Mouse (Mus musculus) limb, embryonic 13.5 days (tissue): Measurements from ENCODE around the gene Dhx58. TPM values are rescaled to one million over a fixed set of nuclear protein-coding genes. Genes with fewer than 3 reads are reported as not detected.

Experiments used
- ATAC-seq: fragments of 200-750 bp; cut with Nextera tagmentation; 2 replicates; pipeline ENCODE4 v1.8.0; 2017; ENCODE audit warnings: low read depth, moderate number of reproducible peaks, moderate TSS enrichment; ENCODE audit not compliant: low FRiP score
- H3K27ac ChIP-seq: fragments of 300-500 bp; sonication (generic); 2 replicates; pipeline ENCODE4 v1.5.1; 2015; ENCODE audit warnings: inconsistent platforms, mild to moderate bottlenecking, moderate library complexity
- H3K27me3 ChIP-seq: fragments of 300-500 bp; sonication (generic); 2 replicates; pipeline ENCODE4 v1.6.1; 2015; ENCODE audit warnings: mild to moderate bottlenecking, inconsistent platforms
- H3K36me3 ChIP-seq: fragments of 300-500 bp; sonication (generic); 2 replicates; pipeline ENCODE4 v1.6.1; 2015; ENCODE audit warnings: inconsistent platforms, mild to moderate bottlenecking, moderate library complexity
- H3K4me1 ChIP-seq: fragments of 300-500 bp; sonication (generic); 2 replicates; pipeline ENCODE4 v1.6.1; 2015; ENCODE audit warnings: inconsistent platforms
- H3K4me2 ChIP-seq: fragments of 300-500 bp; sonication (generic); replicated peaks from 2 replicates; pipeline ENCODE4 v1.6.1; 2015; ENCODE audit warnings: inconsistent platforms, mild to moderate bottlenecking, moderate library complexity
- H3K4me3 ChIP-seq: fragments of 300-500 bp; sonication (generic); 2 replicates; pipeline ENCODE4 v1.5.1; 2015; ENCODE audit warnings: moderate library complexity, mild to moderate bottlenecking, inconsistent platforms
- H3K9ac ChIP-seq: fragments of 300-500 bp; sonication (generic); 2 replicates; pipeline ENCODE4 v1.6.1; 2015; ENCODE audit warnings: mild to moderate bottlenecking, inconsistent platforms
- H3K9me3 ChIP-seq: fragments of 300-500 bp; sonication (generic); 2 replicates; pipeline ENCODE4 v1.6.1; 2016; ENCODE audit warnings: inconsistent platforms
- WGBS: fragments of 180-500 bp; shearing (Covaris S2); methylation state at CpG from one replicate; pipeline ENCODE4 v1.1.7; 2015; 5-methylcytosine and 5-hydroxymethylcytosine counted together
- polyA plus RNA-seq: library from polyadenylated mRNA; unstranded; fragments of >200 nt; fragmentation: Nextera tagmentation; extraction: Ambion mirVana; gene quantifications from 2 replicates; pipeline ENCODE4 v1.2.1, GENCODE M21; 2015

Gene Dhx58
- polyA plus RNA-seq, 1 experiment from 2014 or later, result 3.7 TPM

- ATAC-seq, result no peak
- Histone ChIP-seq H3K4me1 (peaks cover 8% of the 10 kb centered on the region), H3K36me3 (peaks cover 48% of the 10 kb centered on the region), H3K9me3 (no peaks in the 10 kb centered on the region), H3K27me3 (no peaks in the 10 kb centered on the region), H3K4me2 (no peak overlapping the region), H3K4me3 (no peak overlapping the region), H3K27ac (peak overlapping the region; percentile 10; the same call in 1 of the 2 replicates), H3K9ac (no peak overlapping the region)
- 75% methylated on average over 5 of the region's 5 CpGs for WGBS
Observed at GRCm38 (mm10) chr11:100720345-100720744, 16.3 kb upstream of the Dhx58 start.

DNA sequence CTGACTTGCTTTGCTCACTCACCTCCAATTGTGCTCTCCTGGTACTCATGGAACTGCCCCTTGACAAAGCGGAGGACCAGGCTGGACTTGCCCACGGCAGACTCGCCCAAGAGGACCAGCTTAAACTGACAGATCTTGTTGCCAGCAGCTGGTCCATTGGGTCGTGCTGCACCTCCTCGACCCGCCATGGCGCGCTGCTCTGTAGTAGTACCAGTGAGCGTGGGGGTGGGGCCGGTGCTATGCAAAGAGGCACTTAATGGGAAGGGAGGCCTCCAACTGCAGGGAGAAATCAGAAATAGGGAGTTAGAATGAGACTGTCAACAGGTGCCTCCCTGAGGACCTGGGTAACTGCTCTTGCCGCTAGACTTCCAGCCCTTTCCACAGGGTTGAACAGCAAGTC is 15.8 kb upstream of the Dhx58 start:
- Histone ChIP-seq H3K36me3 (peaks cover 52% of the 10 kb centered on the region), H3K9ac (no peak overlapping the region), H3K4me3 (no peak overlapping the region), H3K27me3 (no peaks in the 10 kb centered on the region), H3K4me2 (no peak overlapping the region), H3K27ac (no peak overlapping the region), H3K4me1 (peaks cover 3% of the 10 kb centered on the region), H3K9me3 (no peaks in the 10 kb centered on the region)
- ATAC-seq, result no peak
- 90% methylated on average over 11 of the region's 11 CpGs for WGBS

DNA sequence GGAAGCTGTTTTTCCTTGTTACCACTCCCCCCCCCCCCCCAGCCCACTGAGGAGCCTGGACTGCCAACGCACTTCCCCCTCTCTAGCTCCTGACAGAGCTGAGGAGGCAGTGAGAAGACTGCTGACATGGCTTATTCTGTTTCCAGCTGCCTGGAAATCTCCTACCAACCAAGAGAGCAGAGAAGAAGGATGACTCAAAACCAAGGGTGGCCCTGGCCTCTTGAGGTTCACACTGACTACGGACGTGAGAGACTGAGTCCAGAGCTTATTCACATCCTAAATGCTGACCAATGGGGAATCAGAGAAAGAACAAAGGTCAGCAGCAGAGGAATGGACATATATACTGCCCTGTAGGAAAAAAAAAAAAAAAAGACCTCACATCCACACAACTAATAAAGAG is 15.2 kb upstream of the Dhx58 start:
- Histone ChIP-seq H3K4me1 (peaks cover 5% of the 10 kb centered on the region), H3K4me3 (no peak overlapping the region), H3K27ac (no peak overlapping the region), H3K36me3 (peaks cover 54% of the 10 kb centered on the region), H3K9ac (no peak overlapping the region), H3K9me3 (no peaks in the 10 kb centered on the region), H3K4me2 (no peak overlapping the region), H3K27me3 (no peaks in the 10 kb centered on the region)
- WGBS, result 85% methylated on average over 3 of the region's 3 CpGs
- no peak for ATAC-seq

- peaks cover 54% of the 10 kb centered on the region for H3K36me3 ChIP-seq
- no peak for ATAC-seq
- no peak overlapping the region for H3K4me3 ChIP-seq
- H3K4me2 ChIP-seq, result no peak overlapping the region
- H3K9ac ChIP-seq, result no peak overlapping the region
- no peaks in the 10 kb centered on the region for H3K27me3 ChIP-seq
- no peak overlapping the region for H3K27ac ChIP-seq
- 86% methylated on average over 4 of the region's 4 CpGs for WGBS
- H3K9me3 ChIP-seq, result no peaks in the 10 kb centered on the region
- H3K4me1 ChIP-seq, result peaks cover 9% of the 10 kb centered on the region
Observed at GRCm38 (mm10) chr11:100718866-100719265, 14.8 kb upstream of the Dhx58 start.

- ATAC-seq, result no peak
- H3K9ac ChIP-seq, result no peak overlapping the region
- 84% methylated on average over 7 of the region's 7 CpGs for WGBS
- no peak overlapping the region for H3K4me3 ChIP-seq
- no peak overlapping the region for H3K4me2 ChIP-seq
- H3K4me1 ChIP-seq, result peaks cover 13% of the 10 kb centered on the region
- H3K36me3 ChIP-seq, result peaks cover 54% of the 10 kb centered on the region
- no peaks in the 10 kb centered on the region for H3K9me3 ChIP-seq
- H3K27ac ChIP-seq, result no peak overlapping the region
- H3K27me3 ChIP-seq, result no peaks in the 10 kb centered on the region
Observed at GRCm38 (mm10) chr11:100718462-100718861, 14.4 kb upstream of the Dhx58 start.

- Histone ChIP-seq H3K4me3 (no peak overlapping the region), H3K36me3 (peaks cover 54% of the 10 kb centered on the region), H3K9ac (no peak overlapping the region), H3K4me2 (no peak overlapping the region), H3K4me1 (peaks cover 22% of the 10 kb centered on the region), H3K27me3 (no peaks in the 10 kb centered on the region), H3K9me3 (no peaks in the 10 kb centered on the region), H3K27ac (no peak overlapping the region)
- WGBS, result 90% methylated on average over 3 of the region's 3 CpGs
- ATAC-seq, result no peak
Observed at GRCm38 (mm10) chr11:100716649-100717048, 12.6 kb upstream of the Dhx58 start.

DNA sequence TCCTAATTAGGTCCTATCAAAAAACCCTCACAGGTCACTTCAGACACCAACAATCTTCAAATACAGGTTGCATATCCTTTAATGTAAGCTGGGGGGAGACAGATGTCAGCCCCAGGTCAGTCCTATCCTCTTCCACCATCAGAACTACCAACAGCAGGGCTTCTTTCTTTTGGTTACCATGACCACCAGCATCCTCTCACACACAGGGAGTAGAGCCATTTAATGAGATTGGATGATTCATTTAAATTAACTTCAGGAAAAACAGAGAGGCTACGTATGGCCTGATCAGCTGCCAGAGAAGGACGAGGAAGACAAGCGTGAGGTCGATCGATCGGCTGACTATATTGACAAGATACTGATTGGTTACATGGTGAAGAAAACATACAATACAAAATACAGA is 10.9 kb upstream of the Dhx58 start:
- Histone ChIP-seq H3K9me3 (no peaks in the 10 kb centered on the region), H3K36me3 (peaks cover 60% of the 10 kb centered on the region), H3K27ac (no peak overlapping the region), H3K4me2 (no peak overlapping the region), H3K27me3 (no peaks in the 10 kb centered on the region), H3K4me3 (no peak overlapping the region), H3K9ac (no peak overlapping the region), H3K4me1 (peaks cover 30% of the 10 kb centered on the region)
- ATAC-seq, result no peak
- WGBS, result 90% methylated on average over 6 of the region's 6 CpGs

DNA sequence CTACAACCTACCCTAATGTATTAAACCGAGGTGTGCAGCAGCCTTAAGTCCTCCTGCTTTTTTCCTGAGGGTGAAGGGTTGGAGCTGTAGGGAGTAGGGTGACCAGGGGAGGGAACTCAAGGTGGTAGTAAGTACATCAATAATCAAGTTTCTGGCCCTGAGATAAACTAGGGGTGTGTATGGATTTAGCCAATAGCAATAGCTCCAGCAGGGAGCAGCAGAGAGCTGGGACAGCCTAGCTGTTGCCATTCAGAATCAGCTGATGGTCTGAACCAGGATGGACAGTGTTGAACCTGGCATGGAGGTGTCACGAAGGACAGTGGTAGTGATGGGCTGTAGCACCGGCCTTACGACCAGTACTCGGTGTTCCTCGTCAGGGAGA is 10.5 kb upstream of the Dhx58 start:
- WGBS, result 45% methylated on average over 6 of the region's 6 CpGs
- H3K9me3 ChIP-seq, result no peaks in the 10 kb centered on the region
- H3K4me1 ChIP-seq, result peaks cover 30% of the 10 kb centered on the region
- H3K36me3 ChIP-seq, result peaks cover 60% of the 10 kb centered on the region
- peak overlapping the region; percentile 67; the same call in 1 of the 2 replicates for H3K9ac ChIP-seq
- ATAC-seq, result no peak
- H3K27ac ChIP-seq, result no peak overlapping the region
- H3K27me3 ChIP-seq, result no peaks in the 10 kb centered on the region
- H3K4me3 ChIP-seq, result no peak overlapping the region
- peak overlapping the region; percentile 61 for H3K4me2 ChIP-seq

DNA sequence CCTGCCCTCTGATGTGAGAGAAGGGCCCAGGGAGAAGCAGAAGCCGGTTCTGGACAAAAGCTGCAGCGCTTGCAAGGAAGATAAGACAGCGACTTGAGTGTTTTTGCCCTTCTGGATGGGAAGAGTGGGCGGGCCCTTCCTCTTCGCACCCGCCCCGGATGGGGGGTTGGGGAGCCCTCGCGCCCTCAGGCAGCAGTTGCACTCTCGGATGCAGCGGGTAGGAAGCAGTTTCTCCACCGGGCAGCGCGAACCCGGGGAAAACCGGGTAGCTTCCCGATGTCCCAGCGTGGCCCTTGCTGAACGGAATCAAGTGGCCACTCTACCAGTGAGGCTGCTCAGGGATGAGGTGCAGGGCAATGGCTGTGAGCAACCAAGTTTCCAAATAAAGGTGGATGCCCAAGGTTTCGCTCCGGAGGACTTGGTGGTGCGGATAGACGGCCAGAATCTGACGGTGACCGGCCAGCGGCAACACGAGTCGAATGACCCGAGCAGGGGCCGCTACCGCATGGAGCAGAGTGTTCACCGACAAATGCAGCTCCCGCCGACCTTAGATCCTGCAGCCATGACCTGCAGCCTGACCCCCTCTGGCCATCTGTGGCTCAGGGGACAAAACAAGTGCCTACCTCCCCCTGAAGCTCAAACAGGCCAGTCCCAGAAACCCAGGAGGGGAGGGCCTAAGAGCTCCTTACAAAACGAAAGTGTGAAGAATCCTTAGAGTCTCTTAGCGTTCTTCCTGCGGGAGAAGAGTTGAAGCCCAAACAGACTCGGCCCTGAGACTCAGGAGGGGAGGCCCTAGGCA is 9.9 kb upstream of the Dhx58 start, which contains the start of gene Hspb9:
Hspb9 (plus strand) TSS at position 116 of the 799 bp plus-strand sequence.
- Histone ChIP-seq H3K4me1 (peaks cover 30% of the 10 kb centered on the region), H3K4me3 (peak within 1 kb of the TSS; percentile 33), H3K27ac (peak within 1 kb of the TSS; percentile 33; the same call in 1 of the 2 replicates), H3K9me3 (no peaks in the 10 kb centered on the region), H3K9ac (peak within 1 kb of the TSS; percentile 67), H3K36me3 (peaks cover 60% of the 10 kb centered on the region), H3K4me2 (peak within 1 kb of the TSS; percentile 66), H3K27me3 (no peaks in the 10 kb centered on the region)
- ATAC-seq, result 0 out of 2 replicates have a peak, but pooled peaks have one; percentile 4
- WGBS, result 5% methylated on average over 38 of the region's 38 CpGs

DNA sequence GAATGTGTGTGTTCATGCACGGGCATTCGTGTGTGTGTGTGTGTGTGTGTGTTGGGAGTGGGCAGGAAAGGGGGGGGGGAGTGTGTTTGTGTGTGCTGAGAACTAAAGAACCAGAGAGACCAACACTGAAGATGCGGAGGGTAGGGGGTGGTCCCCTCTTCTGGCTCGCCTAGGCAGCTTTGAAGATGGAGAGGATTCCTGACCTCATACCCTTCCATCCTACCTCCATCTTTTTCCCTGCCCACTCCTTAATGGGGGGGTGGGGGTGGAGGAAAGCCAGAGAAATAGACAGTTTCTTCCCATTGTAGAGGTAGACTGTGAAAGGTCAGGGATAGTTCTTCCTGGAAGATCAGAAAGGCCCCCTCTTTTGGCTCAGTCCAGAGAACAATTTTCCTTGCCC is 9.1 kb upstream of the Dhx58 start:
- Histone ChIP-seq H3K4me3 (peak overlapping the region; percentile 33), H3K4me1 (peaks cover 30% of the 10 kb centered on the region), H3K9me3 (no peaks in the 10 kb centered on the region), H3K4me2 (peak overlapping the region; percentile 61), H3K36me3 (peaks cover 60% of the 10 kb centered on the region), H3K9ac (peak overlapping the region; percentile 67; the same call in 1 of the 2 replicates), H3K27ac (peak overlapping the region; percentile 33; the same call in 1 of the 2 replicates), H3K27me3 (no peaks in the 10 kb centered on the region)
- no peak for ATAC-seq
- 76% methylated on average over 4 of the region's 4 CpGs for WGBS

GRCm38 (mm10) chr11:100711783-100712615 is 7.9 kb upstream of the Dhx58 start, which contains the start of gene Kat2a:
Gene Kat2a (minus strand): TSS chr11:100712465.
- ATAC-seq, result peak; percentile 92
- WGBS, result 2% methylated on average over 41 of the region's 48 CpGs
- peak within 1 kb of the TSS; percentile 66 for H3K4me2 ChIP-seq
- peaks cover 30% of the 10 kb centered on the region for H3K4me1 ChIP-seq
- no peaks in the 10 kb centered on the region for H3K27me3 ChIP-seq
- peak within 1 kb of the TSS; percentile 94 for H3K4me3 ChIP-seq
- no peaks in the 10 kb centered on the region for H3K9me3 ChIP-seq
- H3K9ac ChIP-seq, result peak within 1 kb of the TSS; percentile 95
- peak within 1 kb of the TSS; percentile 85 for H3K27ac ChIP-seq
- peaks cover 60% of the 10 kb centered on the region for H3K36me3 ChIP-seq

GRCm38 (mm10) chr11:100710977-100711376 is 6.9 kb upstream of the Dhx58 start:
- peak overlapping the region; percentile 66; the same call in 1 of the 2 replicates for H3K4me2 ChIP-seq
- H3K27ac ChIP-seq, result no peak overlapping the region
- no peak overlapping the region for H3K4me3 ChIP-seq
- H3K9me3 ChIP-seq, result no peaks in the 10 kb centered on the region
- no peaks in the 10 kb centered on the region for H3K27me3 ChIP-seq
- peaks cover 60% of the 10 kb centered on the region for H3K36me3 ChIP-seq
- peaks cover 30% of the 10 kb centered on the region for H3K4me1 ChIP-seq
- peak overlapping the region; percentile 95; the same call in 1 of the 2 replicates for H3K9ac ChIP-seq
- 84% methylated on average over 4 of the region's 4 CpGs for WGBS
- no peak for ATAC-seq
